Mouse (Mus musculus) cerebellum, adult 2 months (tissue): Measurements from ENCODE around the gene Kdf1.

ENCODE experiments used
- CTCF ChIP-seq: fragments of 200-500 bp; IDR thresholded peaks from 2 replicates; pipeline ENCODE4 v1.5.1; 2011; ENCODE audit warnings: low read depth, mild to moderate bottlenecking, control low read depth, low read length, moderate library complexity, borderline replicate concordance; ENCODE audit not compliant: insufficient read depth
- POLR2A ChIP-seq: fragments of 200-500 bp; IDR thresholded peaks from 2 replicates; pipeline ENCODE4 v1.6.1; 2011; ENCODE audit warnings: low read length, control low read depth, borderline replicate concordance; ENCODE audit not compliant: insufficient read depth

- TF ChIP-seq POLR2A: no peak
- TF ChIP-seq CTCF: no peak
Measured at GRCm38 (mm10) chr4:133552768-133553447, 34.1 kb downstream of the Kdf1 start, which contains the start of gene Nr0b2.
